Comparison of ENCODE assay signal across 13 mouse cellular contexts in genomic region chr11:85706630-85707029, GRCm38 (mm10).
DNase-seq lines count a peak whose midpoint lies in the region; ATAC-seq and TF ChIP-seq lines count a peak whose summit lies in the region.
"Had no signal": no experiment of that assay in that cellular context is flagged by ENCODE, and none has a peak within 500 bp of the region (broad histone marks: within the 10 kb centered on the region; RNA-seq: fewer than 3 reads in every experiment).

No protein-coding gene starts in this region.

- 0 out of 2 replicates have a peak, but pooled peaks have one; percentile 24 for TF ChIP-seq CTCF in cerebellum, adult 2 months (IDR thresholded peaks at IDR 0.05; ENCODE audit: borderline replicate concordance, insufficient read depth, low read depth, low read length)
- peak; percentile 59 for TF ChIP-seq CTCF in liver, postnatal 0 days (IDR thresholded peaks at IDR 0.05; ENCODE audit: low read depth)

- H3K27me3 ChIP-seq in cerebellum, adult 2 months (ENCODE audit: control insufficient read depth, insufficient read depth, low read length), result no peaks in the 10 kb centered on the region
- H3K27me3 ChIP-seq in liver, postnatal 0 days (ENCODE audit: insufficient read depth, low read length), result no peaks in the 10 kb centered on the region
- H3K27me3 ChIP-seq in liver, embryonic 11.5 days (replicated peaks; ENCODE audit: control insufficient read depth, insufficient read depth, low read length), result no peaks in the 10 kb centered on the region
- no peaks in the 10 kb centered on the region for H3K27me3 ChIP-seq in hindbrain, embryonic 11.5 days (ENCODE audit: control insufficient read depth, insufficient read depth, low read length)

- no peak for TF ChIP-seq POLR2A in cerebellum, adult 2 months (IDR thresholded peaks at IDR 0.05; ENCODE audit: borderline replicate concordance, insufficient read depth, low read length)

- H3K4me2 ChIP-seq in liver, postnatal 0 days (ENCODE audit: low read depth, low read length), result no peak overlapping the region
- no peak overlapping the region for H3K4me2 ChIP-seq in liver, embryonic 11.5 days
- H3K4me2 ChIP-seq in hindbrain, embryonic 11.5 days (replicated peaks; ENCODE audit: low read depth, low read length), result no peak overlapping the region

- no peaks in the 10 kb centered on the region for H3K9me3 ChIP-seq in liver, postnatal 0 days (ENCODE audit: low read length)
- no peaks in the 10 kb centered on the region for H3K9me3 ChIP-seq in liver, embryonic 11.5 days (ENCODE audit: control insufficient read depth, low read length)
- H3K9me3 ChIP-seq in hindbrain, embryonic 11.5 days (ENCODE audit: control insufficient read depth, low read length), result no peaks in the 10 kb centered on the region

- H3K27ac ChIP-seq in cerebellum, adult 2 months (ENCODE audit: insufficient read depth, low read length), result no peak overlapping the region
- H3K27ac ChIP-seq in liver, postnatal 0 days (ENCODE audit: low read depth), result no peak overlapping the region
- H3K27ac ChIP-seq in liver, embryonic 11.5 days (ENCODE audit: low read depth, low read length), result no peak overlapping the region
- no peak overlapping the region for H3K27ac ChIP-seq in hindbrain, embryonic 11.5 days (ENCODE audit: low read depth, low read length)

- H3K36me3 ChIP-seq in liver, postnatal 0 days (replicated peaks; ENCODE audit: insufficient read depth, low read length), result no peaks in the 10 kb centered on the region
- no peaks in the 10 kb centered on the region for H3K36me3 ChIP-seq in liver, embryonic 11.5 days (ENCODE audit: control insufficient read depth, insufficient read depth, low read length)
- H3K36me3 ChIP-seq in hindbrain, embryonic 11.5 days (ENCODE audit: control insufficient read depth, insufficient read depth, low read length), result no peaks in the 10 kb centered on the region

- H3K4me1 ChIP-seq in cerebellum, adult 2 months (ENCODE audit: control insufficient read depth, insufficient read depth, low read length), result no peaks in the 10 kb centered on the region
- no peaks in the 10 kb centered on the region for H3K4me1 ChIP-seq in liver, postnatal 0 days (ENCODE audit: insufficient read depth)
- no peaks in the 10 kb centered on the region for H3K4me1 ChIP-seq in liver, embryonic 11.5 days (replicated peaks; ENCODE audit: control insufficient read depth, insufficient read depth, low read length)
- no peaks in the 10 kb centered on the region for H3K4me1 ChIP-seq in hindbrain, embryonic 11.5 days (replicated peaks; ENCODE audit: control insufficient read depth, insufficient read depth, low read length)

- DNase-seq in cerebellum, adult 2 months, result no peak
- DNase-seq in cerebellum, postnatal 4 days (ENCODE audit: low spot score in 2 of 2), result no peak
- peak; percentile 15 for DNase-seq in liver, postnatal 0 days
- DNase-seq in liver, embryonic 11.5 days (ENCODE audit: low spot score), result no peak
- peak; percentile 14 for DNase-seq in MEL-GATA-1-ER (ENCODE audit: extremely low read depth, low read depth)
- no peak for DNase-seq in ovary, postnatal 14 days (ENCODE audit: low spot score)
- DNase-seq in hindbrain, embryonic 11.5 days (ENCODE audit: low spot score), result no peak
- DNase-seq: adrenal gland, postnatal 36 days; embryo, embryonic 11 days; heart, adult 18-20 months had no signal

- 41% methylated on average over 1 of the region's 1 CpGs for WGBS in cerebellum, adult 2 months
- 32% methylated on average over 1 of the region's 1 CpGs for WGBS in liver, postnatal 0 days (ENCODE audit: insufficient replicate concordance)
- 24% methylated on average over 1 of the region's 1 CpGs for WGBS in liver, embryonic 11.5 days
- 29% methylated on average over 1 of the region's 1 CpGs for WGBS in hindbrain, embryonic 11.5 days

- no peak for TF ChIP-seq EP300 in liver, postnatal 0 days (IDR thresholded peaks at IDR 0.05; ENCODE audit: low read depth)

- no peak for ATAC-seq in liver, postnatal 0 days
- no peak for ATAC-seq in liver, embryonic 11.5 days (replicated peaks; ENCODE audit: low FRiP score)
- peak; percentile 54 for ATAC-seq in megakaryocyte, adult 5-6 weeks (ENCODE audit: poor library complexity, severe bottlenecking)
- no peak for ATAC-seq in hindbrain, embryonic 11.5 days (ENCODE audit: low FRiP score)
- ATAC-seq: hindbrain, embryonic 16.5 days; midbrain, embryonic 16.5 days had no signal

- H3K4me3 ChIP-seq in cerebellum, adult 2 months (replicated peaks; ENCODE audit: insufficient read depth, low read depth, low read length), result no peak overlapping the region
- no peak overlapping the region for H3K4me3 ChIP-seq in liver, postnatal 0 days (ENCODE audit: low read depth, low read length)
- no peak overlapping the region for H3K4me3 ChIP-seq in liver, embryonic 11.5 days (ENCODE audit: low read depth, low read length)
- no peak overlapping the region for H3K4me3 ChIP-seq in hindbrain, embryonic 11.5 days (ENCODE audit: low read depth, low read length)

- H3K9ac ChIP-seq in liver, postnatal 0 days (replicated peaks), result no peak overlapping the region
- H3K9ac ChIP-seq in liver, embryonic 11.5 days (ENCODE audit: low read depth, low read length), result no peak overlapping the region
- no peak overlapping the region for H3K9ac ChIP-seq in hindbrain, embryonic 11.5 days (ENCODE audit: low read depth, low read length)

Comparison
In these comparisons a context has a peak if more than half of its experiments do, and no peak if none do; other contexts are left out.
1. DNase-seq: peak in liver, postnatal 0 days (single experiment) and MEL-GATA-1-ER (single experiment); none in cerebellum, adult 2 months (0 of 2), cerebellum, postnatal 4 days (0 of 2), liver, embryonic 11.5 days (single experiment), ovary, postnatal 14 days (single experiment) and hindbrain, embryonic 11.5 days (single experiment).